Mouse (Mus musculus): ENCODE data around the gene Daxx. TPM values are rescaled to one million over a fixed set of nuclear protein-coding genes. Genes with fewer than 3 reads are reported as not detected.

Gene Daxx
- polyA plus RNA-seq, 1 experiment from 2014 or later, result 92.2 TPM

DNA sequence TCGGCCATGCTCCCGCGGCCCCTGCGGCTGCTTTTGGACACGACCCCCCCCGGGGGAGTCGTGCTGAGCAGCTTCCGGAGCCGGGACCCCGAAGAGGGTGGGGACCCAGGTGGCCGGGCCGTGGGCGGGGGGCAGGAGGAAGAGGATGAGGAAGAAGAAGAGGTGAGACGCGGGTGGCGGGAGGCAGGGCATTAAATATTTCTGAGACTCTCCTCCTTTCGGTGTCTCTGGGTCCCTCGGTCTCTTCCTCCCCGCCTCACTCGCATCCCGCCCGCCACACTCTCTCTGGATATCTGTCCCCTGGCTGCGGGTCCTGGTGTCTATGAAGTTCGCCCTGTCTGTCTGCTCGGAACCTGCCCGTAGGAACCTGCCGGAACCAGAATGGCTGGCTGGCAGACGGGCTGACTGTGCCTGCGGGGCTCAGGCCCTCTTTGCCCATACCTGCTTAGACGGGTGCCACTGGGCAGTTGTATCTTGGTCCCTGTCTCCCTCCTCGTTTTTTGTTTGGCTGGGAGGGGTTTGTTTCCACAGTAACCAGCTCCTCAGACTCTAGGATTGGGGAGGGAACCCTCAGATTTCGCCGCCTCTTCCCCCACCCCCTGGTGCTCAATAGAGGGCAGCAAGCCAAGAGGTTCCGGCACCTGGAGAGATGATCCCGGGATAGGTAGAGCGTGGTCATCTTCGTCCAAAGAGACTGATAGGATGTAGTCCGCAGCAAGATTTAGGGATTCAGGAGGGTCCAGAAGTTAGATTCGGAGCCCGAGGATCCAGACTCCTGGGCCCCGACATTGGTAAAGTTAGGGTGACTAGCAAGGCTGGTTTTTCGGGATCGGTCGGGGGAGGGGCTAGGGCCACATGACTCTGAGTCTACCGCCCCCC lies 21.3 kb downstream of the Daxx start:
- Histone ChIP-seq H3K27ac (peak overlapping the region; percentile 91), H3K9me3 (replicated peaks) (no peaks in the 10 kb centered on the region), H3K27me3 (ENCODE audit: low read depth, poor library complexity, severe bottlenecking) (peaks cover 5% of the 10 kb centered on the region; the same call in 1 of the 2 replicates), H3K4me1 (peaks cover 34% of the 10 kb centered on the region), H3K36me3 (peaks cover 53% of the 10 kb centered on the region), H3K4me3 (peak overlapping the region; percentile 77)
- WGBS, result under 1% methylated on average over 45 of the region's 45 CpGs
- peak; percentile 58 for DNase-seq (ENCODE audit: low spot score)

DNA sequence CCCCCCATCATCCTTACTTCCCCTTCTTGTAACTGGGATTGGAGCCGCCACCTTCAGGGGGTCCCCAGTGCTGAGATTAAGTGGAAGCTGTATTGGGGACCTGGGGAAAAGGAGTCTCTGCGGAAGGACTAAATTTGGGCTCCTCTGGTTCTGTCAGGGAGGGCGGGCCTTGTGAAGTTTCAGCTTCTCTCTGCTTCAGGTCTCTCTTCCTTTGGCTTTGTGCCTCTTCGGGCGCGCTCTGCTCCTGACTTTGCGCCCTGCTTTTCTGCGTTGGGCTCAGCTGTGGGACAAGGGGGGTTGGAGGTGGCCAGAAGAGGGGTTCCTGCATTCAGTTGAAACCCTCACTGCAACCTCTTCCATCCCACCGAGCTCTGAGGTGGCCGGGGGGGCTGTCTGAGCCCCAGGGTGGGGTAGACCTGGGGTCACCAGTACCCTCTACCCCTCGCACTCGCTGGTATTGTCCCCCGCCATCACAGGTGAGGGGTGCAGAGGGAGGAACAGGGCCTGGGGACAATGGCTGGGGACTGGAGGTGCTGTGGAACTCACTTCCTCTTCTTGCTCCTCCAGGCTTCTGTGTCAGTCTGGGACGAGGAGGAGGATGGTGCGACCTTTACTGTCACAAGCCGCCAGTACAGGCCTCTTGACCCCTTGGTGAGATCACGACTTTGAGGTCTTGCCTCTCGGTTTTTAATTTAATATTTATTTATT lies 22.1 kb downstream of the Daxx start:
- 35% methylated on average over 18 of the region's 18 CpGs for WGBS

DNA sequence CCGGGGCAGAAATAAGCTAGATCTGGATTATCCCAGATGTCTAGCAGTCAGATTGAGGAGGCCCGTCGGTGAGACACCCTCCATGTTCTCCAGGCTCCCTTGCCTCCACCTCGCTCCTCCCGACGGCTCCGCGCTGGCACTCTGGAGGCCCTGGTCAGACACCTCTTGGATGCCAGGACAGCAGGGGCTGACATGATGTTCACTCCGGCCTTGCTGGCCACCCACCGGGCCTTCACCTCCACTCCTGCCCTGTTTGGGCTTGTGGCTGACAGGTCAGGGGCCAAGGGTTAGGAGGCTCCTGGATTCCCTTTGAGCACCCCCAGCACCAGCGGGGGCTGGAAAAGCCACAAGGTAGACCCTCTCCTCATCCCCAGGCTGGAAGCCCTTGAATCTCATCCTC lies 22.7 kb downstream of the Daxx start:
- H3K36me3 ChIP-seq, result peaks cover 54% of the 10 kb centered on the region
- peaks cover 34% of the 10 kb centered on the region for H3K4me1 ChIP-seq
- H3K4me3 ChIP-seq, result no peak overlapping the region
- peaks cover 5% of the 10 kb centered on the region; the same call in 1 of the 2 replicates for H3K27me3 ChIP-seq (ENCODE audit: low read depth, poor library complexity, severe bottlenecking)
- no peaks in the 10 kb centered on the region for H3K9me3 ChIP-seq (replicated peaks)
- WGBS, result 89% methylated on average over 11 of the region's 11 CpGs
- H3K27ac ChIP-seq, result no peak overlapping the region
- no peak for DNase-seq (ENCODE audit: low spot score)

More for the DNA sequence above, 22.1 kb downstream of the Daxx start:
- Histone ChIP-seq H3K4me3 (peak overlapping the region; percentile 77), H3K27me3 (ENCODE audit: low read depth, poor library complexity, severe bottlenecking) (peaks cover 5% of the 10 kb centered on the region; the same call in 1 of the 2 replicates), H3K4me1 (peaks cover 34% of the 10 kb centered on the region), H3K9me3 (replicated peaks) (no peaks in the 10 kb centered on the region), H3K36me3 (peaks cover 54% of the 10 kb centered on the region), H3K27ac (peak overlapping the region; percentile 91)
- DNase-seq (ENCODE audit: low spot score), result no peak

DNA sequence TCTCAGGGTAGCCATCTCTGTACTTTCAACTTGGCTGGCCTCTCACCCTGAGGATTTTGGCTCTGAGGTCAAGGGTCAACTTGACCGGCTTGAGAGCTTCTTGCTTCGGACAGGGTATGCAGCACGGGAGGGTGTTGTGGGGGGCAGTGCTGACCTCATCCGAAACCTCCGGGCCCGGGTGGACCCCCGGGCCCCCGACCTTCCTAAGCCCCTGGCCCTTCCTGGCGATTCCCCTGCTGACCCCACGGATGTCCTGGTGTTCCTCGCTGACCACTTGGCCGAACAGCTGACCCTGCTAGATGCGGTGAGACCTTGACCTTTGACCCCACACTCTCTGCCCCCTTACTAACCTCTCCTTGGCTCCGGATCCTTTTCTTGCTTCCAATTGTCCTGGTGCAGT lies 23.2 kb downstream of the Daxx start:
- Histone ChIP-seq H3K27me3 (ENCODE audit: low read depth, poor library complexity, severe bottlenecking) (peaks cover 5% of the 10 kb centered on the region; the same call in 1 of the 2 replicates), H3K27ac (no peak overlapping the region), H3K9me3 (replicated peaks) (no peaks in the 10 kb centered on the region), H3K4me1 (peaks cover 34% of the 10 kb centered on the region), H3K36me3 (peaks cover 59% of the 10 kb centered on the region), H3K4me3 (no peak overlapping the region)
- DNase-seq (ENCODE audit: low spot score), result no peak
- WGBS, result 91% methylated on average over 14 of the region's 14 CpGs

DNA sequence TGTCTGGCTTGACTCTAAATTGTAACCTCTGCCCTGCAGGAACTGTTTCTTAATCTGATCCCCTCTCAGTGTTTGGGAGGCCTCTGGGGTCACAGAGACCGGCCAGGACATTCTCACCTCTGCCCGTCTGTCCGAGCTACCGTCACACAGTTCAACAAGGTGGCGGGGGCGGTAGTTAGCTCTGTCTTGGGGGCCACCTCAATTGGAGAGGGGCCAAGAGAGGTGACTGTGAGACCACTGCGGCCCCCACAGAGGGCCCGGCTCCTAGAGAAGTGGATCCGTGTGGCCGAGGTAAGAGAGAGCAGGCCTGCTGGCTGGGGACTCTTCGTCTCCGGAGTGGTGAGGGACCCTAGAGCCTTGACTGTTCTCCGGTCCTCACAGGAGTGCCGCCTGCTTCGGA lies 23.8 kb downstream of the Daxx start:
- DNase-seq (ENCODE audit: low spot score), result no peak
- Histone ChIP-seq H3K9me3 (replicated peaks) (no peaks in the 10 kb centered on the region), H3K4me3 (peak overlapping the region; percentile 1; the same call in 1 of the 2 replicates), H3K27ac (no peak overlapping the region), H3K27me3 (ENCODE audit: low read depth, poor library complexity, severe bottlenecking) (peaks cover 5% of the 10 kb centered on the region; the same call in 1 of the 2 replicates), H3K4me1 (peaks cover 30% of the 10 kb centered on the region), H3K36me3 (peaks cover 59% of the 10 kb centered on the region)
- 92% methylated on average over 15 of the region's 15 CpGs for WGBS

DNA sequence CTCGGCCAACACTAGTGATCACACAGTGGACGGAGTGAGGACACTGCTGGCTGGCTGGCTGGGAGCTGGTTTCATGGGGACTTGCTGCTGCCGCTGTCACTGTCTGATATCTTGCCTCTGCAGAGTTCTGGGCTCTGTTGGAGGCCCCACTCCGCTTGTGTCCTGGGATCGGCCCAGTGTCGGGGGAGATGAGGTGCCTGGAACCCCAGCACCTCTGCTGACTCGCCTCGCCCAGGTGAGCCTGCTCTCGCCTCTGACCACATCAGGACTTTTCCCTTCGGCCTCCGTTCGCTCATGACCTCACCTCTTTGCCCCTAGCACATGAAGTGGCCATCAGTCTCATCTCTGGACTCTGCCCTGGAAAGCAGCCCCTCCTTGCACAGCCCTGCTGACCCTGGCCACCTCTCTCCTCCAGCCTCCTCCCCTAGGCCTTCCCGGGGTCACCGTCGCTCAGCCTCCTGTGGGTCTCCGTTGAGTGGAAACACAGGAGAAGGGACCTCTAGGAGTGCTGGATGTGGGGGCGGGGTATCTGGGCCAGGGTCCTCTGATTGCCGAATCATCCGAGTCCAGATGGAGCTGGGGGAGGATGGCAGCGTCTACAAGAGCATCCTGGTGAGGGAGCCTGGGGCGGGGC lies 26.3 kb downstream of the Daxx start:
- Histone ChIP-seq H3K27ac (no peak overlapping the region), H3K4me3 (peak overlapping the region; percentile 20), H3K4me1 (peaks cover 22% of the 10 kb centered on the region), H3K9me3 (replicated peaks) (no peaks in the 10 kb centered on the region), H3K27me3 (ENCODE audit: low read depth, poor library complexity, severe bottlenecking) (peaks cover 5% of the 10 kb centered on the region; the same call in 1 of the 2 replicates), H3K36me3 (peaks cover 71% of the 10 kb centered on the region)
- no peak for DNase-seq (ENCODE audit: low spot score)
- WGBS, result 89% methylated on average over 21 of the region's 21 CpGs

DNA sequence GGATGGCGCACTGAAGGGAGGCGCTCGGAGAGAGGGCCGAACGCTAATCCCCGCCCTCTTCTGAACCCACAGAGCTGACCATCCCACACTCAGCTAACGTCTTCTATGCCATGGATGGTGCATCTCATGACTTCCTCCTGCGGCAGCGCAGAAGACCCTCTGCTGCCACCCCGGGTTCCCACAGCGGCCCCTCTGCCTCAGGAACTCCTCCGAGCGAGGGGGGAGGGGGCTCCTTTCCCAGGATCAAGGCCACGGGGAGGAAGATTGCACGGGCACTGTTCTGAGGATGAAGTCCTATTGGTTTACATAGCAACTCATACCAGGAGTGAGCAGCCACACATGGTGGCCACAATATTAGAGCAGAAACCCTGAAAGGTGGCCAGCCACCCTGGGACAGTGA lies 27.8 kb downstream of the Daxx start:
- H3K27me3 ChIP-seq (ENCODE audit: low read depth, poor library complexity, severe bottlenecking), result no peaks in the 10 kb centered on the region
- no peak overlapping the region for H3K4me3 ChIP-seq
- 84% methylated on average over 15 of the region's 15 CpGs for WGBS
- peaks cover 75% of the 10 kb centered on the region for H3K36me3 ChIP-seq
- no peaks in the 10 kb centered on the region for H3K9me3 ChIP-seq (replicated peaks)
- peaks cover 22% of the 10 kb centered on the region for H3K4me1 ChIP-seq
- DNase-seq (ENCODE audit: low spot score), result no peak
- H3K27ac ChIP-seq, result no peak overlapping the region

DNA sequence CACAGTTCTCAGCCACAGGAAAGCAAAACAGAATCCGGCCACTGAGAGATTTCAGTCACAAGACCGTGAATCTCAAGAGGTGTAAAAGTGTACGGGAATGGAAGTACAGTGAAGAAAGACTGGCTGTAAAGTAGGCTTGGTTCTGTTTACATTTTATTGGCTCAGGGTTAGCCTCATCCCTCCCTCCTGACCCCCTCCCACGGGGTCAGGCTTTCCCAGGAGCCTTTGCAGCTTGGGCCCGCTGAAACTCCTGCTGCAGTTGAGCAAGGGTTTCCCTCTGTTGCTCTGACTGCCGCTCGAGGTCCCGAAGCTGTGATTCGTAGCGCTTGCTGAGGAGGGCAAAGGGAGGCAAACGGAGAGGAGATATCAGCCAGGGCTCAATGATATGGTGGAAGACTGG lies 29.6 kb downstream of the Daxx start:
- H3K9me3 ChIP-seq (replicated peaks), result no peaks in the 10 kb centered on the region
- H3K4me1 ChIP-seq, result peaks cover 24% of the 10 kb centered on the region
- no peak for DNase-seq (ENCODE audit: low spot score)
- WGBS, result 79% methylated on average over 11 of the region's 11 CpGs
- H3K27ac ChIP-seq, result no peak overlapping the region
- peaks cover 75% of the 10 kb centered on the region for H3K36me3 ChIP-seq
- H3K4me3 ChIP-seq, result peak overlapping the region; percentile 90
- H3K27me3 ChIP-seq (ENCODE audit: low read depth, poor library complexity, severe bottlenecking), result no peaks in the 10 kb centered on the region

DNA sequence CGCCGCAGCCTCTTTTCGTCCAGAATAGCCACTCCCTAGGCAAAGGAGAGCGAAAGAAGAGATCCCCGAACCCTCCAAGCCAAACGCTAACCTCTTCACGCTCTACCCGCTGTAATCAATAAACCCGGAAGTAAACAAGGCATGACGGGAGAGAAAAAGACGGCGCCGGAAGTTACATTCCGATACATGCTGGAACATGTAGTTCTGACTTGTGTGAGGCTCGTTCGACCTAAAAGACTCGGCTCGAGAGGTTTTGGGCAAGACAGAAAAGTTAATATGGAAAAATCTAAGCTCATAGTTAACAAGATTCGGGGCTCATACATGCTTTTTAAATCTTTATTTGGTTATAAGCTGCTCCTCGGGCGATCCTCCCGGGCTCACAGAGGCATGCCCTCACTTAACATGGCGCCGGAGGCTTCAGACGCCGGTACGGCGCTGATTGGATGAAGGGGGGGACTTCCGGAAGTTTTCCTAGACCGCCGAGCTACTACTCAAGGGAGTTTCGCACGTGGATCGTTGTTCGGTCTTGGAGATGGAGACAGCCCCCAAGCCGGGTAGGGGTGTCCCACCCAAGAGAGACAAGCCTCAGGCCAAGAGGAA lies 31.1 kb downstream of the Daxx start, which contains the start of the genes Pfdn6 and Wdr46:
TSS of gene Pfdn6 (minus strand) at position 138 of the 600 bp plus-strand sequence.
TSS of gene Wdr46 (plus strand) at position 455 of the 600 bp plus-strand sequence.
- Histone ChIP-seq H3K27me3 (ENCODE audit: low read depth, poor library complexity, severe bottlenecking) (no peaks in the 10 kb centered on the region), H3K4me3 (peak within 1 kb of the TSS; percentile 90), H3K4me1 (peaks cover 24% of the 10 kb centered on the region), H3K9me3 (replicated peaks) (no peaks in the 10 kb centered on the region), H3K36me3 (peaks cover 74% of the 10 kb centered on the region), H3K27ac (peak within 1 kb of the TSS; percentile 86)
- DNase-seq (ENCODE audit: low spot score), result peak; percentile 87
- under 1% methylated on average over 36 of the region's 36 CpGs for WGBS

DNA sequence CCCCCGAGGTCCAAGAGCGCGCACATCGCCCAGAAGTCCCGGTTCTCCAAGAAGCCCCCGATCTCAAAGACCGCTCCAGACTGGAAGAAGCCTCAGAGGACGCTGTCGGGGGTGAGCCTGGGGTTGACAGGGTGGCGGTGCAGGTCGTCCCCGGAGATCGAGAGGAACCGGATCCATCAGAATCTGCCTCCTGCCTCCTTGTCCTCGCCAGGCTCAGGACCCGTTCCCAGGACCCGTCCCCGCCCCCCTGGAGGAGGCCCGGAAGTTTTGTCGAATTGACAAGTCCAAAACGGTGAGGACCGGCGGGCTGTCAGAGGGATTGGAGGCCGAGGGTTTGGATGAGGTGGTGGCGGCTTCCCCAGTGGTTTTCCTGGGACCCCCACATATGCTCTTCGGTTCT lies 31.8 kb downstream of the Daxx start:
- Histone ChIP-seq H3K4me3 (peak overlapping the region; percentile 90), H3K9me3 (replicated peaks) (no peaks in the 10 kb centered on the region), H3K27ac (peak overlapping the region; percentile 86), H3K36me3 (peaks cover 74% of the 10 kb centered on the region), H3K27me3 (ENCODE audit: low read depth, poor library complexity, severe bottlenecking) (no peaks in the 10 kb centered on the region), H3K4me1 (peaks cover 24% of the 10 kb centered on the region)
- no peak for DNase-seq (ENCODE audit: low spot score)
- 2% methylated on average over 26 of the region's 26 CpGs for whole genome bisulfite sequencing

DNA sequence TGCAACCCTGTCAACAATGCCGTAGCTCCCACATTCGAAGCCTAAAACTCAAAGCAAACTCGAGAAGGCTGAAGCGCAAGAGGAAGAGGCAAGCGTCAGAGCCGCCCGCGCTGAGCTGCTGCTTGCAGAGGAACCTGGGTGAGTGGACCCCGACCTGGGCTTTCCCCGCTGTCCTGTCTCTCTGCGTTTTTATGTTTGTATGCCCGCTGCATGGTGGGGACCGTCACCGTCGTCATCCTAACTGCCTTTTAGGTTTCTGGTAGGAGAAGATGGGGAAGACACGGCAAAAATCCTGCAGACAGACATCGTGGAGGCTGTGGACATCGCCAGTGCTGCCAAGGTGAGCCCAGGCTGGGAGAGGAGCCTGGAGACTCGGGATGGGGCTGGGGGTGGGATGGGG lies 32.2 kb downstream of the Daxx start:
- peaks cover 74% of the 10 kb centered on the region for H3K36me3 ChIP-seq
- DNase-seq (ENCODE audit: low spot score), result no peak
- peaks cover 24% of the 10 kb centered on the region for H3K4me1 ChIP-seq
- no peaks in the 10 kb centered on the region for H3K27me3 ChIP-seq (ENCODE audit: low read depth, poor library complexity, severe bottlenecking)
- H3K9me3 ChIP-seq (replicated peaks), result no peaks in the 10 kb centered on the region
- WGBS, result 60% methylated on average over 19 of the region's 19 CpGs
- peak overlapping the region; percentile 90 for H3K4me3 ChIP-seq
- no peak overlapping the region for H3K27ac ChIP-seq

DNA sequence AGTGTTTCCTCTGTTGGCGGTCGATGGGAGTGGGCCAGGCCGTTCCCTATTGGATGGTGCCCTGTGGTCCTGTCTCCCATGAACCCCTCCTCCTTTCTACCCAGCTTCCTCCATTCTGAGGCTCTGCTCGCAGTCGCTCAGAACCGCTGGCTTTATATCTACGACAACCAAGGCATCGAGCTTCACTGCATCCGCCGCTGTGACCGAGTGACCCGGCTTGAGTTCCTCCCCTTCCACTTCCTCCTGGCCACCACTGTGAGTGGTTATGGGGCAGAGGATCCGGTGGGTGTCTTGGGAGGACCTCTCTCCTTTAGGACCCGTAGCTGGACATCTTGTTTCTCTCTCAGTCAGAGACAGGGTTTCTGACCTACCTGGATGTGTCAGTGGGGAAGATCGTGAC lies 34.2 kb downstream of the Daxx start:
- Histone ChIP-seq H3K9me3 (replicated peaks) (no peaks in the 10 kb centered on the region), H3K27ac (no peak overlapping the region), H3K36me3 (peaks cover 75% of the 10 kb centered on the region), H3K4me1 (peaks cover 24% of the 10 kb centered on the region), H3K27me3 (ENCODE audit: low read depth, poor library complexity, severe bottlenecking) (no peaks in the 10 kb centered on the region), H3K4me3 (no peak overlapping the region)
- whole genome bisulfite sequencing, result 96% methylated on average over 15 of the region's 15 CpGs
- DNase-seq (ENCODE audit: low spot score), result no peak
